Mouse (Mus musculus) heart, adult 2 months (tissue): ENCODE results near the gene Oaz3.

Experiments used
- CTCF ChIP-seq: fragments of 200-600 bp; IDR thresholded peaks from 2 replicates; pipeline ENCODE4 v1.8.1; 2022; ENCODE audit warnings: antibody characterized with exemption, mild to moderate bottlenecking, moderate library complexity
- EP300 ChIP-seq: fragments of 200-500 bp; IDR thresholded peaks from 2 replicates; pipeline ENCODE4 v1.6.1; 2011; ENCODE audit warnings: low read depth, low read length, control low read depth; ENCODE audit not compliant: insufficient read depth

GRCm38 (mm10) chr3:94391001-94391400, 52.7 kb downstream of the Oaz3 start:
- TF ChIP-seq CTCF, result no peak
- no peak for TF ChIP-seq EP300
